Mouse (Mus musculus) hindbrain, embryonic 10.5 days (tissue): ENCODE results near the gene Ccnt1. TPM values are rescaled to one million over a fixed set of nuclear protein-coding genes. Genes with fewer than 3 reads are reported as not detected.

ENCODE experiments used
- DNase-seq: peaks from one replicate; pipeline ENCODE4 v3.0.0-alpha.2; 2017; ENCODE audit warnings: low spot score
- H3K27ac ChIP-seq: fragments of 300-500 bp; sonication (generic); 2 replicates; pipeline ENCODE4 v1.5.1; 2016; ENCODE audit warnings: mild to moderate bottlenecking, moderate library complexity
- H3K27me3 ChIP-seq: fragments of 300-500 bp; sonication (generic); 2 replicates; pipeline ENCODE4 v1.6.1; 2016; ENCODE audit warnings: mild to moderate bottlenecking; ENCODE audit not compliant: poor library complexity, insufficient read depth, severe bottlenecking
- H3K36me3 ChIP-seq: fragments of 300-500 bp; sonication (generic); 2 replicates; pipeline ENCODE4 v1.6.1; 2016; ENCODE audit warnings: mild to moderate bottlenecking, moderate library complexity
- H3K4me1 ChIP-seq: fragments of 300-500 bp; sonication (generic); replicated peaks from 2 replicates; pipeline ENCODE4 v1.6.1; 2016; ENCODE audit warnings: mild to moderate bottlenecking
- H3K4me3 ChIP-seq: fragments of 300-500 bp; sonication (generic); 2 replicates; pipeline ENCODE4 v1.5.1; 2016; ENCODE audit warnings: mild to moderate bottlenecking, moderate library complexity
- H3K9me3 ChIP-seq: fragments of 300-500 bp; sonication (generic); 2 replicates; pipeline ENCODE4 v1.6.1; 2016; ENCODE audit warnings: mild to moderate bottlenecking, moderate library complexity
- WGBS: fragments of 180-500 bp; shearing (Covaris S2); methylation state at CpG from one replicate; pipeline ENCODE4 v1.1.7; 2016; 5-methylcytosine and 5-hydroxymethylcytosine counted together
- polyA plus RNA-seq: library from polyadenylated mRNA; unstranded; fragments of >200 nt; fragmentation: Nextera tagmentation; extraction: Ambion mirVana; gene quantifications from 2 replicates; pipeline ENCODE4 v1.2.1, GENCODE M21; 2016

The Ccnt1 gene
- polyA plus RNA-seq, 1 experiment from 2014 or later = 53.7 TPM

GRCm38 (mm10) chr15:98511386-98511928 lies 59.3 kb downstream of the Ccnt1 start:
- peaks cover 24% of the 10 kb centered on the region for H3K4me1 ChIP-seq
- 59% methylated on average over 13 of the region's 13 CpGs for WGBS
- 0 out of 2 replicates have a peak, but pooled peaks cover 10% of the 10 kb centered on the region for H3K36me3 ChIP-seq
- no peak overlapping the region for H3K4me3 ChIP-seq
- no peaks in the 10 kb centered on the region for H3K27me3 ChIP-seq
- no peak overlapping the region for H3K27ac ChIP-seq
- H3K9me3 ChIP-seq = no peaks in the 10 kb centered on the region
- DNase-seq = no peak

DNA sequence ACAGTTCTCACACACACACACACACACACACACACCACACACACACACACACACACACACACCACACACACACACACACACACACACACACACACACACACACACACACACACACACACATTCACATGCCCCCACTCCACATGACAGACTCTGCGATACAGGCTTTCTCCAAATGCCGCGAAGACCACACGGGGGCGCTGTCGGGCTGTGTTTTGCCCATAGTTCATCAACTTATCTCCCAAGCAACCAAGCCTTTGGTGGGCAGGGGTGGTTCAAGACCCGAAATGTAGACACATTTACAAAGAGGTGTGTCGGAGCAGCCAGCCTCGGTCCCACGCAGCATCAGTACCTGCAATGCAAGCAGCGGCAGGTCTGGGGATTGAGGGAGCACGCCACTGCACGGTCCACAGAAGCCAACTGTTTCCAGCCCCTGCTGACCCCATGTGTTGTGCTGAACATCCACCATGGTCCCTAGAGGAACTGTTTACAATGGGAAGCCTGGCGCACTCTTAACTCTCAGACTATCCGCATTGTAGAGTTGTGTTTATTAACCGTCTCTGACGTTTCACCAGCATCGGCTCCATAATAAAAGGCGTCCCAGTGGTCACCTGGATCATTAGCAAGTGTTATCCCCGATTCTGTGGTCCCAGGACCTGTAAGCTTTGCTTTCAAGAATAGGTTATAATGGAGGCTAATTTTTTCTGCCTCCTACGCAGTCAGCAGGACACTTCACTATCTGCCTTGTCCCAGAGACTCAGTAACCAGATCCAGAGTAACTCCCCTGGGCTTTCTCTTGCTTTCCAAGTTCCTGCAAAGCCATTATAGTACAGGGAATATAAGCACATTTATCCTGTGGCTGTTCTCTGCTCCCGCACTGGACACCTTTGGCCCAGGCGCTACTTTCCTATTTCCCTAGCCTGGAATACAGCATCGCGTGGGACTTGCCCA lies 60.0 kb downstream of the Ccnt1 start:
- Histone ChIP-seq H3K9me3 (no peaks in the 10 kb centered on the region), H3K36me3 (0 out of 2 replicates have a peak, but pooled peaks cover 4% of the 10 kb centered on the region), H3K27me3 (no peaks in the 10 kb centered on the region), H3K4me1 (peaks cover 24% of the 10 kb centered on the region), H3K27ac (no peak overlapping the region; the same call in 1 of the 2 replicates), H3K4me3 (peak overlapping the region; percentile 35)
- peak; percentile 82 for DNase-seq
- 26% methylated on average over 25 of the region's 25 CpGs for WGBS

DNA sequence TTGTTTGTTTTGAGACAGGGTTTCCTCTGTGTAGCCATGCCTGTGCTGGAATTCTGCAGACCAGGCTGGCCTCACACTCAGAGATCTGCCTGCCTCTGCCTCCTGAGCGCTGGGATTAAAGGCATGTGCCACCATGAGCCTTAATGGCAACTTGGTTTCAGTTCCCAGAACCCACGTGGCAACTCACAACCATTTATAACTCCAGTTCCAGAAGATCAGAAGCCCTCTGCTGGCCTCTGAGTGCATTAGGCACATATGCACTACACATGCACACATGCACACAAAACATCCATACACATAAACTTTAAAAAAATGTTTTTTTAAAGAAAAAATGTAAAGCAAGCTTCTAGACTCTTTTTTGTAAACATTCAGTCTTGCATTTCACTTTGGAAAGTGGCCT lies 61.3 kb downstream of the Ccnt1 start:
- Histone ChIP-seq H3K27ac (no peak overlapping the region), H3K27me3 (no peaks in the 10 kb centered on the region; the same call in 1 of the 2 replicates), H3K4me1 (peaks cover 28% of the 10 kb centered on the region), H3K4me3 (no peak overlapping the region), H3K36me3 (no peaks in the 10 kb centered on the region), H3K9me3 (no peaks in the 10 kb centered on the region)
- WGBS = 66% methylated on average over 2 of the region's 2 CpGs
- DNase-seq = no peak

DNA sequence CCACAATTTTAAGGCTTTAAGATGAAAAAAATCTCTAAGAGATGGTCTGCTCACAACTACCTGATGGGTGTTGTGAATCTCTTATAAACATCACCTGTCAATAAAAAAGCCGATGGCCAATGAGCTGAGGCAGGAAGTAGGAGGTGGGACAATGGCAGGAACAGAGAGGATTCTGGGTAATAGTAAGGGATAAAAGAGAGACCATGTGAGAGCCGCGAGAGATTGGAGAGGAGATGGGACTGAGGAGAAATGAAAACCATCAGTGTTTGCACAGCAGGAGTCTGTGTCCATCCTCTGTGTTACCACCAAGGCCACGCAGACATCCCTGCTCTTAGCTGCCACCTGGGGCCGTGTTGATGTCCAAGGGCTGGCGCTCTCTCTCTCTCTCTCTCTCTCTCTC lies 63.4 kb downstream of the Ccnt1 start:
- DNase-seq = no peak
- H3K4me1 ChIP-seq = peaks cover 18% of the 10 kb centered on the region
- WGBS = 87% methylated on average over 6 of the region's 6 CpGs
- H3K4me3 ChIP-seq = no peak overlapping the region
- H3K27ac ChIP-seq = no peak overlapping the region
- no peaks in the 10 kb centered on the region; the same call in 1 of the 2 replicates for H3K27me3 ChIP-seq
- H3K36me3 ChIP-seq = no peaks in the 10 kb centered on the region
- no peaks in the 10 kb centered on the region for H3K9me3 ChIP-seq

GRCm38 (mm10) chr15:98506253-98506957 lies 64.3 kb downstream of the Ccnt1 start:
- no peak for DNase-seq
- H3K27ac ChIP-seq = no peak overlapping the region
- H3K36me3 ChIP-seq = no peaks in the 10 kb centered on the region
- H3K4me1 ChIP-seq = peaks cover 16% of the 10 kb centered on the region
- no peaks in the 10 kb centered on the region for H3K9me3 ChIP-seq
- no peaks in the 10 kb centered on the region; the same call in 1 of the 2 replicates for H3K27me3 ChIP-seq
- no peak overlapping the region for H3K4me3 ChIP-seq
- 87% methylated on average over 9 of the region's 9 CpGs for WGBS

DNA sequence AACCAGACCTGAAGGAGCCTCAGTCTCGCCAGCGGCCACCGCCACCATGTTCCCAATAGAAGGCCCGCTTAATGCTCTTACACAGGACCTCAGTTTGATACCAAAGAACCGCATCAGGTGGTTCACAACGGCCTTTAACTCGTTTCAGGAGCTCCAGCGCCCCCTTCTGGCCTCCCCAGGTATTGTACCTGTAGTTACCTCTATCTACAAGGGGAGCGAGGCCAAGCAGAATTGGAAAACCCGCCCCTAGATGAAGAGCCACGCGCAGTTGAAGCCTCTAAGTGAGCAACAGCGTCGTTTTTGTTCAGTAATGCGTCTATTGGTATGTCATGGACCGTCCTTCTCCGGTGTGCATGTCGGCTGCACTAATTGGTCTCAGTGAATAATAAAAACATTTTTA lies 66.2 kb downstream of the Ccnt1 start:
- 17% methylated on average over 18 of the region's 18 CpGs for WGBS
- DNase-seq = peak; percentile 80
- Histone ChIP-seq H3K4me1 (peaks cover 6% of the 10 kb centered on the region), H3K36me3 (no peaks in the 10 kb centered on the region), H3K4me3 (no peak overlapping the region; the same call in 1 of the 2 replicates), H3K27me3 (no peaks in the 10 kb centered on the region; the same call in 1 of the 2 replicates), H3K27ac (no peak overlapping the region), H3K9me3 (no peaks in the 10 kb centered on the region)

DNA sequence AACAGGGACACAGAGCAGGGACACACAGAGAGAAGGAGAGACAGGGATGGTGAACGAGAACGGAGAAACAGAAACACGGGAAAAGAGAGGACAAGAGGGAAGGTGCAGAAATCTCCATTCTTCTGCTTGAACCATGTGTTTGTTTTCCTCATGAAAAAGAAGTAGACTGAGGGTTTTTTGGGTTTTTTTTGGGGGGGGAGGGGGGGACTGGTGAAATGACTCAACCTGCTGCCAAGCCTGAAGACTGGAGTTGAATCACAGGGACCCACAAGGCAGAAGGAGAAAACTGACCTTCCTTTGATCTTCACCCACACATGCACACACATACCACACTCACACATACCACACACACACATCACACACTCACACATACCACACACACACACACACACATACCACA lies 67.4 kb downstream of the Ccnt1 start:
- Histone ChIP-seq H3K36me3 (no peaks in the 10 kb centered on the region), H3K9me3 (no peaks in the 10 kb centered on the region), H3K4me3 (no peak overlapping the region), H3K4me1 (peaks cover 6% of the 10 kb centered on the region), H3K27me3 (no peaks in the 10 kb centered on the region; the same call in 1 of the 2 replicates), H3K27ac (no peak overlapping the region)
- 82% methylated on average over 3 of the region's 3 CpGs for WGBS
- DNase-seq = no peak

- no peak for DNase-seq
- 92% methylated on average over 17 of the region's 17 CpGs for WGBS
Observed at GRCm38 (mm10) chr15:98497631-98498030, 73.1 kb downstream of the Ccnt1 start.

DNA sequence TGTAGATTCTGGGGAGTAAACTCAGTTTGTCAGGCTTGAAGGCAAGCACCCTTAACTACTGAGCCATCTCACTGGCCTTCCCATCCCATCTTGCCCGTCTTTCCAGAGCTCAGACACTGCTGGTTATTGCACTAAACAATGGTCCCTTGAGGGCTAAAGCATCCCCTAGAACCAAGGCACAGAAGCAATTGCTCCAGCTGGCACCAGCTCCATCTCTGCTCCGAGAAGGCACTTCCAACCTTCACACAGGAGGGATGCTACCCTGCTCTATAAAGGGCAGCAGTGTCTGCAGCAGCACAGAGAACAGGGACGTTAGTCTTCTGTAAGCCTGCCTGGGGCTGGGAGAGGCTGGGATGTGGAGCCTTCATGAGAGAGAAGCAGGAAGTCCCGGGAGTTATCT lies 78.6 kb downstream of the Ccnt1 start, which contains the start of gene Olfr279:
Olfr279 (plus strand) TSS at position 301 of the 400 bp plus-strand sequence.
- no peak for DNase-seq
- Histone ChIP-seq H3K4me1 (no peaks in the 10 kb centered on the region), H3K36me3 (no peaks in the 10 kb centered on the region), H3K9me3 (0 out of 2 replicates have a peak, but pooled peaks cover 2% of the 10 kb centered on the region), H3K27ac (no peak within 1 kb of the TSS), H3K27me3 (no peaks in the 10 kb centered on the region), H3K4me3 (no peak within 1 kb of the TSS)
- 67% methylated on average over 4 of the region's 4 CpGs for WGBS

More at GRCm38 (mm10) chr15:98497631-98498030, 73.1 kb downstream of the Ccnt1 start:
- Histone ChIP-seq H3K9me3 (no peaks in the 10 kb centered on the region), H3K27me3 (no peaks in the 10 kb centered on the region), H3K27ac (no peak overlapping the region), H3K4me1 (no peaks in the 10 kb centered on the region), H3K4me3 (no peak overlapping the region), H3K36me3 (no peaks in the 10 kb centered on the region)

DNA sequence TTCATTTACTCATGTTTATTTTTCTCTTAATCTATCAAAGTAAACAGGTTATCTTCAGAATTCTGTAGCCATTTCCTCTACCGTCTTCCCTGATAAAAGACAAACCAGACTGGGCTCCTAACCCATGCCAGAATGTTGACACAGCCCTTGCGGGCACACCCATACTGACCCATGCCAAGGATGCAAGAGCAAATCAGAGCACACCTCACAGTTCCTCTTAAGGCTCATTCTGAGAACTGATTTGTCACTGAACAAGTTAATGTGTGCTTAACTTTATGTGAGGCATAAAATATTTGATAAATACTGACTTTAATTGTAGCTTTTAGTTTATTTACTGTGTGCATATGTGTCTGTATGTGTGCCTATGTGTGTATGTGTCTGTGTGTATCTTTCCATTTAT lies 79.4 kb downstream of the Ccnt1 start:
- no peaks in the 10 kb centered on the region for H3K27me3 ChIP-seq
- H3K36me3 ChIP-seq = no peaks in the 10 kb centered on the region
- WGBS = 87% methylated on average over 2 of the region's 2 CpGs
- no peak overlapping the region for H3K27ac ChIP-seq
- no peak overlapping the region for H3K4me3 ChIP-seq
- H3K4me1 ChIP-seq = no peaks in the 10 kb centered on the region
- 0 out of 2 replicates have a peak, but pooled peaks cover 2% of the 10 kb centered on the region for H3K9me3 ChIP-seq
- no peak for DNase-seq
